Mouse (Mus musculus) brown adipose tissue, adult 24 weeks (tissue): Measurements from ENCODE around the gene Actl10. TPM values are rescaled to one million over a fixed set of nuclear protein-coding genes. Genes with fewer than 3 reads are reported as not detected.

ENCODE experiments used
- H3K27ac ChIP-seq: fragments of 200-500 bp; replicated peaks from 2 replicates; pipeline ENCODE4 v1.5.1; 2012; ENCODE audit warnings: low read depth, mild to moderate bottlenecking, low read length
- H3K4me1 ChIP-seq: fragments of 200-500 bp; 2 replicates; pipeline ENCODE4 v1.6.1; 2012; ENCODE audit warnings: low read length, mixed read lengths; ENCODE audit not compliant: control insufficient read depth, insufficient read depth, insufficient read length
- H3K4me3 ChIP-seq: fragments of 200-500 bp; 2 replicates; pipeline ENCODE4 v1.5.1; 2012; ENCODE audit warnings: low read depth, mild to moderate bottlenecking, low read length, moderate library complexity; ENCODE audit not compliant: insufficient read depth
- polyA plus RNA-seq: library from polyadenylated mRNA; stranded (reverse); fragments of >200 nt; gene quantifications from 2 replicates; pipeline ENCODE4 v1.2.4, GENCODE M21; 2012; ENCODE audit not compliant: missing spikeins, insufficient read depth, insufficient read length

Gene Actl10
- polyA plus RNA-seq, 1 experiment, result not detected

GRCm38 (mm10) chr2:154566641-154567040 is 15.1 kb downstream of the Actl10 start:
- Histone ChIP-seq H3K4me1 (peaks cover 10% of the 10 kb centered on the region; the same call in 1 of the 2 replicates), H3K27ac (no peak overlapping the region), H3K4me3 (no peak overlapping the region)

- Histone ChIP-seq H3K4me3 (peak overlapping the region; percentile 53; the same call in 1 of the 2 replicates), H3K4me1 (peaks cover 10% of the 10 kb centered on the region; the same call in 1 of the 2 replicates), H3K27ac (peak overlapping the region; percentile 74)
Measured at GRCm38 (mm10) chr2:154567766-154568165, 16.2 kb downstream of the Actl10 start.

GRCm38 (mm10) chr2:154568329-154569070 is 16.9 kb downstream of the Actl10 start:
- H3K4me1 ChIP-seq, result peaks cover 10% of the 10 kb centered on the region; the same call in 1 of the 2 replicates
- H3K27ac ChIP-seq, result peak overlapping the region; percentile 74
- peak overlapping the region; percentile 53 for H3K4me3 ChIP-seq

- peaks cover 10% of the 10 kb centered on the region; the same call in 1 of the 2 replicates for H3K4me1 ChIP-seq
- peak overlapping the region; percentile 53 for H3K4me3 ChIP-seq
- no peak overlapping the region; the same call in 1 of the 2 replicates for H3K27ac ChIP-seq
Measured at GRCm38 (mm10) chr2:154569071-154569748, 17.6 kb downstream of the Actl10 start.

GRCm38 (mm10) chr2:154569836-154570286 is 18.3 kb downstream of the Actl10 start, which contains the start of gene E2f1:
TSS of gene E2f1 (minus strand) at chr2:154569892.
- Histone ChIP-seq H3K27ac (peak within 1 kb of the TSS; percentile 74), H3K4me1 (peaks cover 10% of the 10 kb centered on the region; the same call in 1 of the 2 replicates)

GRCm38 (mm10) chr2:154570666-154571065 is 19.1 kb downstream of the Actl10 start:
- Histone ChIP-seq H3K4me3 (no peak overlapping the region), H3K27ac (no peak overlapping the region), H3K4me1 (peaks cover 10% of the 10 kb centered on the region; the same call in 1 of the 2 replicates)

More at GRCm38 (mm10) chr2:154569836-154570286, 18.3 kb downstream of the Actl10 start, which contains the start of gene E2f1:
- H3K4me3 ChIP-seq, result peak within 1 kb of the TSS; percentile 66

GRCm38 (mm10) chr2:154571266-154571665 is 19.7 kb downstream of the Actl10 start:
- peaks cover 10% of the 10 kb centered on the region; the same call in 1 of the 2 replicates for H3K4me1 ChIP-seq
- H3K4me3 ChIP-seq, result no peak overlapping the region
- H3K27ac ChIP-seq, result no peak overlapping the region

- Histone ChIP-seq H3K4me3 (no peak overlapping the region), H3K4me1 (peaks cover 10% of the 10 kb centered on the region; the same call in 1 of the 2 replicates), H3K27ac (no peak overlapping the region)
Measured at GRCm38 (mm10) chr2:154571976-154572375, 20.4 kb downstream of the Actl10 start.

- H3K4me1 ChIP-seq, result peaks cover 9% of the 10 kb centered on the region; the same call in 1 of the 2 replicates
- H3K27ac ChIP-seq, result no peak overlapping the region
- no peak overlapping the region for H3K4me3 ChIP-seq
Measured at GRCm38 (mm10) chr2:154572996-154573395, 21.4 kb downstream of the Actl10 start.

- Histone ChIP-seq H3K27ac (no peak overlapping the region), H3K4me3 (no peak overlapping the region), H3K4me1 (peaks cover 2% of the 10 kb centered on the region; the same call in 1 of the 2 replicates)
Measured at GRCm38 (mm10) chr2:154574271-154574670, 22.7 kb downstream of the Actl10 start.

GRCm38 (mm10) chr2:154576876-154577743 is 25.5 kb downstream of the Actl10 start:
- H3K4me3 ChIP-seq, result no peak overlapping the region
- no peak overlapping the region for H3K27ac ChIP-seq
- peaks cover 5% of the 10 kb centered on the region; the same call in 1 of the 2 replicates for H3K4me1 ChIP-seq

GRCm38 (mm10) chr2:154577744-154578067 is 26.1 kb downstream of the Actl10 start:
- no peak overlapping the region for H3K27ac ChIP-seq
- H3K4me3 ChIP-seq, result no peak overlapping the region
- H3K4me1 ChIP-seq, result peaks cover 5% of the 10 kb centered on the region; the same call in 1 of the 2 replicates

- no peak overlapping the region for H3K4me3 ChIP-seq
- no peak overlapping the region for H3K27ac ChIP-seq
- H3K4me1 ChIP-seq, result peaks cover 5% of the 10 kb centered on the region; the same call in 1 of the 2 replicates
Measured at GRCm38 (mm10) chr2:154580586-154580985, 29.0 kb downstream of the Actl10 start.

GRCm38 (mm10) chr2:154581421-154581820 is 29.8 kb downstream of the Actl10 start:
- Histone ChIP-seq H3K4me3 (no peak overlapping the region), H3K27ac (no peak overlapping the region), H3K4me1 (peaks cover 5% of the 10 kb centered on the region; the same call in 1 of the 2 replicates)
